Mouse (Mus musculus): ENCODE measurements around the gene Srrm3. TPM values are rescaled to one million over a fixed set of nuclear protein-coding genes. Genes with fewer than 3 reads are reported as not detected.

Gene Srrm3
- 16.5 and 16.8 TPM in 2 replicates for polyA plus RNA-seq (2021; fragmentation: Nextera tagmentation)
- long read RNA-seq, experiment 1, partial matches to known transcripts: 7 of 18 reads
- long read RNA-seq, experiment 1, other reads (novel, unspliced or antisense): 11 of 18 reads
- long read RNA-seq, experiment 2, partial matches to known transcripts: 2 of 10 reads
- long read RNA-seq, experiment 2, other reads (novel, unspliced or antisense): 6 of 10 reads

GRCm38 (mm10) chr5:135806555-135807262 is at the start of gene Srrm3:
TSS of gene Srrm3 (plus strand) at chr5:135806890.

DNA sequence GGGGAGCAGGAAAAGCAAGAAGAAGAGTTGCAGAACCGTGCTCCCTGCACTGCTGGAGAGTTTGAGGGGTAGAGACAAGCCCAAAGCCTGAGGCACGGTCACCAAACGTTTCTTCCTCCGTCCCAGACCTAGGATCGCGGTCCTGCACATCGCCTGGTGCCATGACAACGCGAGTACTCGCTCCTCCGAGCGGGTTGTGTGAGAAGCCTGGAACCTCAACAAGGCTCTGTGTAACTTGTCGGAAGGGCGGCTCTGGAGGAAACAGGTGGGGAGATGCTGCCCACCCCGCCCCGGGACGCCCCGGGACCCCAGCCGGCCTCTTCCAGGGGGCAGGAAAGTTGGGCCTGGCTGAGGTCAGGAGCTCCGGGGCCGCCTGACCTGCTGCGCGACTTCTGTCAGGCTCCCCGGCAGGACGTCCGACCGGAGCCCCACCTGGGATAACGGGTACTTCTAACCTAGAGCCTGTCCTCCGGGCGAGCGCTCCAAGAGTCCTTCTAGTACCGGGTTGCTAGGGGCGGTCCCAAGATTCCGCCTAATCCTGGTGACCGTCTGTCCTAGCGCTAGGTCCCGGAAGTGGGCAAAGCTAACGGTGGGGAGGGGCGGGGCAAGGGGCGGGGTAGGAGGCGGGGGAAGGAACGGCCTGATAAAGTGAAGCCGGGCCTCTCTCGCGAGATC is 28.8 kb upstream of the Srrm3 start, which contains the start of gene Styxl1:
Styxl1 (minus strand) TSS at position 590 of the 675 bp plus-strand sequence.

GRCm38 (mm10) chr5:135778471-135779445 is 27.9 kb upstream of the Srrm3 start, which contains the start of gene Mdh2:
TSS of gene Mdh2 (plus strand) at chr5:135778480.

GRCm38 (mm10) chr5:135887675-135888102 is 81.0 kb downstream of the Srrm3 start, which contains the start of gene Hspb1:
TSS of gene Hspb1 (plus strand) at chr5:135887919.

Small RNA genes within 50 kb of the gene (microRNA-seq; reads per million reads assigned to microRNA genes)
- not detected for gene Gm23268

Other genes with a start within 250 kb of the Srrm3 start
- not detected in 2 replicates for gene Ccl26, start 243.3 kb upstream of the Srrm3 start, polyA plus RNA-seq (2021; fragmentation: Nextera tagmentation)
- 0.29 and 0.67 TPM in 2 replicates for gene Ccl24, start 233.8 kb upstream of the Srrm3 start, polyA plus RNA-seq (2021; fragmentation: Nextera tagmentation)
- 112 and 115 TPM in 2 replicates for gene Rhbdd2, start 174.3 kb upstream of the Srrm3 start, polyA plus RNA-seq (2021; fragmentation: Nextera tagmentation)
- gene Por, start 136.9 kb upstream of the Srrm3 start, polyA plus RNA-seq (2021; fragmentation: Nextera tagmentation): 50.8 and 54.4 TPM in 2 replicates
- 33.8 and 35.6 TPM in 2 replicates for gene Tmem120a, start 62.4 kb upstream of the Srrm3 start, polyA plus RNA-seq (2021; fragmentation: Nextera tagmentation)
- gene Styxl1, start 28.5 kb upstream of the Srrm3 start, polyA plus RNA-seq (2021; fragmentation: Nextera tagmentation): 0.55 and 0.89 TPM in 2 replicates
- gene Mdh2, start 28.4 kb upstream of the Srrm3 start, polyA plus RNA-seq (2021; fragmentation: Nextera tagmentation): 906 and 921 TPM in 2 replicates
- gene Hspb1, start 81.0 kb downstream of the Srrm3 start, polyA plus RNA-seq (2021; fragmentation: Nextera tagmentation): 28.3 and 33.6 TPM in 2 replicates
- 463 and 554 TPM in 2 replicates for gene Ywhag, start 127.7 kb downstream of the Srrm3 start, polyA plus RNA-seq (2021; fragmentation: Nextera tagmentation)
- 0.93 and 0.94 TPM in 2 replicates for gene Ssc4d, start 167.6 kb downstream of the Srrm3 start, polyA plus RNA-seq (2021; fragmentation: Nextera tagmentation)
- 0.18 and 0.56 TPM in 2 replicates for gene Zp3, start 173.2 kb downstream of the Srrm3 start, polyA plus RNA-seq (2021; fragmentation: Nextera tagmentation)
- gene Dtx2, start 187.9 kb downstream of the Srrm3 start, polyA plus RNA-seq (2021; fragmentation: Nextera tagmentation): 7.4 and 7.7 TPM in 2 replicates
- not detected in 2 replicates for gene Upk3b, start 231.6 kb downstream of the Srrm3 start, polyA plus RNA-seq (2021; fragmentation: Nextera tagmentation)
- 0.53 and 0.93 TPM in 2 replicates for gene Upk3bl, start 247.6 kb downstream of the Srrm3 start, polyA plus RNA-seq (2021; fragmentation: Nextera tagmentation)

All from layer of hippocampus, adult 6 months (tissue).